Mouse (Mus musculus) forebrain, postnatal 0 days (tissue): ENCODE data around the gene Prkca. TPM values are rescaled to one million over a fixed set of nuclear protein-coding genes. Genes with fewer than 3 reads are reported as not detected.
"Not testable (repeated sequence)": the region's sequence is repeated elsewhere in the genome, so short reads cannot be mapped to it uniquely, and the experiment has no call there.

ENCODE experiments used
- ATAC-seq: fragments of 200-750 bp; cut with Nextera tagmentation; 2 replicates; pipeline ENCODE4 v1.8.0; 2017; ENCODE audit warnings: mild to moderate bottlenecking, moderate library complexity
- DNase-seq: peaks from one replicate; pipeline ENCODE4 v3.0.0-alpha.2; 2015
- H3K27ac ChIP-seq: fragments of 300-500 bp; sonication (generic); 2 replicates; pipeline ENCODE4 v1.5.1; 2014; ENCODE audit warnings: low read depth, mild to moderate bottlenecking, antibody characterized with exemption, low read length, moderate library complexity, mixed read lengths
- H3K27me3 ChIP-seq: fragments of 300-500 bp; sonication (generic); 2 replicates; pipeline ENCODE4 v1.6.1; 2014; ENCODE audit warnings: mild to moderate bottlenecking, low read length, mixed read lengths; ENCODE audit not compliant: insufficient read depth
- H3K36me3 ChIP-seq: fragments of 300-500 bp; sonication (generic); 2 replicates; pipeline ENCODE4 v1.6.1; 2014; ENCODE audit warnings: mild to moderate bottlenecking, moderate library complexity; ENCODE audit not compliant: insufficient read depth
- H3K4me1 ChIP-seq: fragments of 300-500 bp; sonication (generic); 2 replicates; pipeline ENCODE4 v1.6.1; 2014; ENCODE audit warnings: antibody characterized with exemption; ENCODE audit not compliant: insufficient read depth
- H3K4me2 ChIP-seq: fragments of 300-500 bp; sonication (generic); 2 replicates; pipeline ENCODE4 v1.6.1; 2014; ENCODE audit warnings: low read depth, mild to moderate bottlenecking, moderate library complexity
- H3K4me3 ChIP-seq: fragments of 300-500 bp; sonication (generic); 2 replicates; pipeline ENCODE4 v1.5.1; 2014; ENCODE audit warnings: low read depth, low read length, mixed read lengths
- H3K9ac ChIP-seq: fragments of 300-500 bp; sonication (generic); 2 replicates; pipeline ENCODE4 v1.6.1; 2014; ENCODE audit warnings: mild to moderate bottlenecking
- H3K9me3 ChIP-seq: fragments of 300-500 bp; sonication (generic); 2 replicates; pipeline ENCODE4 v1.6.1; 2016; ENCODE audit warnings: low read length
- CTCF ChIP-seq: sonication (generic); IDR thresholded peaks from 2 replicates; pipeline ENCODE4 v1.5.1; 2016; ENCODE audit warnings: antibody characterized with exemption, control low read depth, low read depth
- WGBS: fragments of 180-500 bp; shearing (Covaris S2); extraction: QIAGEN DNeasy Blood & Tissue Kit; methylation state at CpG from one replicate; pipeline ENCODE4 v1.1.7; 2014; 5-methylcytosine and 5-hydroxymethylcytosine counted together
- polyA plus RNA-seq: library from polyadenylated mRNA; unstranded; fragments of >200 nt; fragmentation: Nextera tagmentation; extraction: Ambion mirVana; gene quantifications from 2 replicates; pipeline ENCODE4 v1.2.1, GENCODE M21; 2015
- total RNA-seq: library from RNA; depleted of rRNA; stranded (reverse); fragments of >200 nt; gene quantifications from 2 replicates; pipeline ENCODE4 v1.2.3, GENCODE M21; 2014

Gene Prkca
- total and polyA plus RNA-seq, 2 experiments from 2014 or later, result 5.0 to 30.0 TPM

DNA sequence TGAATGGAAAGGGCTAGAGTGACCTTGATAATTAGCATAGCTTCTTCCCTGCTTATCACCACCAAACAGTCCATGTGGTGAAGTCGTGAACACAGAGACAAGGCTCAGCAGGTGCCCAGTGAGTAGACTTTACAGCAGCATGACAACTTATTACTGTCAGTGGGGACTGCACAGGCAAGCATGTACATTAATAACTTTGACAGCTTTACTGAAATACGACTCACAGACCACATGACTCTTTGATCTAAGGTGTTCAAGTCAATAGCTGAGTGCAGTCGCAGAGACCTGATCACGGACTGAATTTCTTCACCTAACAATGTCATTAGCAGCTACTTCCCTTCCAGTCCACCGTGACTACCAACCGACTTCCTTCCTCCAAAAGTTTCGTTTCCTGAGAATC, 245.4 kb downstream of the Prkca start:
- no peak for DNase-seq
- no peak overlapping the region for H3K4me2 ChIP-seq
- no peak for TF ChIP-seq CTCF
- no peak overlapping the region for H3K4me3 ChIP-seq
- no peaks in the 10 kb centered on the region for H3K9me3 ChIP-seq
- ATAC-seq, result no peak
- H3K36me3 ChIP-seq, result no peaks in the 10 kb centered on the region
- 86% methylated on average over 7 of the region's 7 CpGs for WGBS
- H3K27me3 ChIP-seq, result no peaks in the 10 kb centered on the region
- no peaks in the 10 kb centered on the region for H3K4me1 ChIP-seq
- H3K9ac ChIP-seq, result no peak overlapping the region
- no peak overlapping the region for H3K27ac ChIP-seq

DNA sequence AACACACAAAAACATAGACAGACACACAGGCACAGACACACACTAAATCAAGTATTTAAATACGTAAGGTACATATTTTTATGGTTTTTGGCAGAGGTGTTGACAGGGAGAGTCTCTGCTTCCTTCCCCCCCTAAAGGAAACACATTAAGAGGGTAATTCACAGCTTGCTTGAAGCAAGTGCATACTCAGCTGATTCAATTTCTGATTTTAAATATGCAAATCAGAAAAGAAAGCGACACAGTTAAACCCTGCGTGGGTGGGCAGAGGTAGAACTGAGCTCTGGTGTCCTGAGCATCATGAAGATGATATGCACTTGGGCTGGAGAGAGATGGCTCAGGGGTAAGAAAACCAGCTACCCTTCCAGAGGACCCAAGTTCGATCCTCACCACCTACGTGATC, 248.9 kb downstream of the Prkca start:
- ATAC-seq, result no peak
- TF ChIP-seq CTCF, result no peak
- no peaks in the 10 kb centered on the region for H3K4me1 ChIP-seq
- H3K9ac ChIP-seq, result no peak overlapping the region
- 79% methylated on average over 5 of the region's 5 CpGs for WGBS
- H3K27ac ChIP-seq, result no peak overlapping the region
- DNase-seq, result no peak
- H3K36me3 ChIP-seq, result no peaks in the 10 kb centered on the region
- H3K4me2 ChIP-seq, result no peak overlapping the region
- no peak overlapping the region for H3K4me3 ChIP-seq
- H3K27me3 ChIP-seq, result no peaks in the 10 kb centered on the region
- H3K9me3 ChIP-seq, result no peaks in the 10 kb centered on the region

DNA sequence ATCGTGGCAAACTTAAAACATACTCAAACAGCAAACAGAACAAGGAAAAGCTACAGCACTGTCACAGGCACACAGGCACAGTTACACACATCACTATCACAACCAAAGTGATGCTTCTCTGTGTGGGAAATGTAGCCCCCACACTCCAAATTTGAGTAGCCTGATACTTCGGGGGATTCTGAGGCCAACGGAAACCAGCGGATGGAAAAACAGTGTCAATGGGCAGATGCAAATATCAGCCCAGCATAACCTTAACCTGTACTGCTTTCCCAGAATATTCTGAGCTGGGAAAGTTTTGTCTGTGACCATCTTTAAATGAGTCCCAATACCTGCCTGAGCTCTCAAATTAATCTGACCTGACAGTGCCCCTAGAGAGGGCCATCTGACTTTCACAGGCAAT, 250.5 kb downstream of the Prkca start:
- Histone ChIP-seq H3K4me1 (no peaks in the 10 kb centered on the region), H3K9me3 (no peaks in the 10 kb centered on the region), H3K36me3 (no peaks in the 10 kb centered on the region), H3K4me3 (no peak overlapping the region), H3K27me3 (no peaks in the 10 kb centered on the region), H3K4me2 (no peak overlapping the region), H3K9ac (no peak overlapping the region), H3K27ac (no peak overlapping the region)
- TF ChIP-seq CTCF, result no peak
- WGBS, result 88% methylated on average over 4 of the region's 4 CpGs
- no peak for ATAC-seq
- DNase-seq, result no peak

DNA sequence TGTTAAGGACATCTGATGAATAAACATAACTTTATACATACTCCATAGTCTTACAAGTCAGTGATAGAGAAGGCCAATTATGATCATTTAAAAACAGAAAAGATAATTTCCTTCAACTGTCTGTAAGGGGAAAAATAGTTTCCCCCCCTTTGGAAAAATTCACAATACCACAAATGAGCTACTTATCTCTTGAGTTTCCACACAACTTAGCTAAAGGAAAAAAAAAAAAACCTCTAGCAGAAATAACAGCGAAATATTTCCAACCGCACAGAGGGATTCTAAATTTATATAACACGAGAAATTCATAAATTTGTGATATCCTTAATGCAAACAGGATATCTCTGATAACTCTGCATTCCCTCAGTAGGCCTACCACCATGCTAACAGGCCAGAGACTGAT, 252.5 kb downstream of the Prkca start:
- Histone ChIP-seq H3K9me3 (no peaks in the 10 kb centered on the region), H3K27ac (no peak overlapping the region), H3K27me3 (no peaks in the 10 kb centered on the region), H3K36me3 (no peaks in the 10 kb centered on the region), H3K4me3 (no peak overlapping the region), H3K4me1 (no peaks in the 10 kb centered on the region), H3K4me2 (no peak overlapping the region), H3K9ac (no peak overlapping the region)
- DNase-seq, result no peak
- 72% methylated on average over 3 of the region's 3 CpGs for WGBS
- TF ChIP-seq CTCF, result no peak
- ATAC-seq, result no peak

GRCm38 (mm10) chr11:108090706-108091105, 253.0 kb downstream of the Prkca start:
- 33% methylated on average over 8 of the region's 8 CpGs for WGBS
- no peak overlapping the region for H3K4me3 ChIP-seq
- no peaks in the 10 kb centered on the region for H3K27me3 ChIP-seq
- no peaks in the 10 kb centered on the region for H3K4me1 ChIP-seq
- H3K9me3 ChIP-seq, result no peaks in the 10 kb centered on the region
- H3K9ac ChIP-seq, result no peak overlapping the region
- no peak overlapping the region for H3K27ac ChIP-seq
- TF ChIP-seq CTCF, result no peak
- H3K36me3 ChIP-seq, result no peaks in the 10 kb centered on the region
- DNase-seq, result no peak
- no peak for ATAC-seq
- no peak overlapping the region for H3K4me2 ChIP-seq

DNA sequence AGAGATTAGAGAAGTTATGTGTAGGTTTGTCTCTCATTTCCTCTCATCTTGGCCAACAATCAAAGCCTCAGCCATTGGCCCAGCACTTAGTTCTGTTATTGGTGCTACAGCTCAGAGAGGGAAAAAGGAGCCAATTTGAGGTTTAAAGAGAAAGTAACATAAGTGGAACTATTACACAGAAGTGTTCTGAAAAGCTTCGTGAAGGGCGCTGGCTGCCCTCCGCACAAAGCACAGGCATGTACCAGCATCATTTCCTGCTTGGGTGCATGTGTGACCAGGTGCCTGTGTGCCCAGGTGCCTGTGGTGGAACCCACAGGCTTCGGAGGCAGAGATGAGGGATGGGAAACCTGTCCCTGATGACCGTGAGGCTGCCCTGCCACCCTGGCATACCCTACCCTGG, 255.7 kb downstream of the Prkca start:
- DNase-seq, result no peak
- H3K27ac ChIP-seq, result no peak overlapping the region
- no peak overlapping the region for H3K9ac ChIP-seq
- WGBS, result 93% methylated on average over 5 of the region's 5 CpGs
- H3K27me3 ChIP-seq, result no peaks in the 10 kb centered on the region
- ATAC-seq, result no peak
- no peak for TF ChIP-seq CTCF
- no peak overlapping the region for H3K4me2 ChIP-seq
- H3K36me3 ChIP-seq, result no peaks in the 10 kb centered on the region
- H3K9me3 ChIP-seq, result no peaks in the 10 kb centered on the region
- H3K4me3 ChIP-seq, result no peak overlapping the region
- no peaks in the 10 kb centered on the region for H3K4me1 ChIP-seq

DNA sequence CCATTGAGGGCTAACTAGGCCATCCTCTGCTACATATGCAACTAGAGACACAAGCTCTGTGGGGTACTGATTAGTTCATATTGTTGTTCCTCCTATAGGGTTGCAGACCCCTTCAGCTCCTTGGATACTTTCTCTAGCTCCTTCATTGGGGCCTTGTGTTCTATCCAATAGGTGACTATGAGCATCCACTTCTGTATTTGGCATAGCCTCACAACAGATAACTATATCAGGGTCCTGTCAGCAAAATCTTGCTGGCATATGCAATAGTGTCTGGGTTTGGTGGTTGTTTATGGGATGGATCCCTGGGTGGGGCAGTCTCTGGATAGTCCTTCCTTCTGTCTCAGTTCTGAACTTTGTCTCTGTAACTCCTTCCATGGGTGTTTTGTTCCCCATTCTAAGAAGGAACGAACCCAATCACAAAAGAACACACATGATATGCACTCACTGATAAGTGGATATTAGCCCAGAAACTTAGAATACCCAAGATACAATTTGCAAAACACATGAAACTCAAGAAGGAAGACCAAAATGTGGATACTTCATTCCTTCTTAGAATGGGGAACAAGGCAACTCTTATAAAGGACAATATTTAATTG, 256.5 kb downstream of the Prkca start:
- H3K4me1 ChIP-seq, H3K27ac ChIP-seq, DNase-seq, H3K27me3 ChIP-seq, H3K4me3 ChIP-seq, H3K36me3 ChIP-seq, H3K9me3 ChIP-seq, ATAC-seq, H3K9ac ChIP-seq, H3K4me2 ChIP-seq: not testable (repeated sequence)
- 68% methylated on average over 1 of the region's 1 CpGs for WGBS

GRCm38 (mm10) chr11:108082673-108083072, 261.1 kb downstream of the Prkca start:
- no peak for ATAC-seq
- TF ChIP-seq CTCF, result no peak

More at GRCm38 (mm10) chr11:108082673-108083072, 261.1 kb downstream of the Prkca start:
- H3K4me1 ChIP-seq, result no peaks in the 10 kb centered on the region
- no peak overlapping the region for H3K4me2 ChIP-seq
- H3K9me3 ChIP-seq, result no peaks in the 10 kb centered on the region
- no peak overlapping the region for H3K27ac ChIP-seq
- H3K27me3 ChIP-seq, result no peaks in the 10 kb centered on the region
- no peak overlapping the region for H3K9ac ChIP-seq
- DNase-seq, result no peak
- H3K4me3 ChIP-seq, result no peak overlapping the region
- H3K36me3 ChIP-seq, result no peaks in the 10 kb centered on the region
